Mouse (Mus musculus) ES-E14 (cell line): Measurements from ENCODE around the gene Olfr434.

Experiments
- HCFC1 ChIP-seq: IDR thresholded peaks from 2 replicates; pipeline ENCODE4 v1.6.1; 2012; ENCODE audit warnings: low read length, inconsistent platforms, borderline replicate concordance; ENCODE audit not compliant: insufficient read depth
- ZC3H11A ChIP-seq: IDR thresholded peaks from 2 replicates; pipeline ENCODE4 v1.6.1; 2012; ENCODE audit warnings: low read depth, mild to moderate bottlenecking, inconsistent platforms, low read length, borderline replicate concordance

DNA sequence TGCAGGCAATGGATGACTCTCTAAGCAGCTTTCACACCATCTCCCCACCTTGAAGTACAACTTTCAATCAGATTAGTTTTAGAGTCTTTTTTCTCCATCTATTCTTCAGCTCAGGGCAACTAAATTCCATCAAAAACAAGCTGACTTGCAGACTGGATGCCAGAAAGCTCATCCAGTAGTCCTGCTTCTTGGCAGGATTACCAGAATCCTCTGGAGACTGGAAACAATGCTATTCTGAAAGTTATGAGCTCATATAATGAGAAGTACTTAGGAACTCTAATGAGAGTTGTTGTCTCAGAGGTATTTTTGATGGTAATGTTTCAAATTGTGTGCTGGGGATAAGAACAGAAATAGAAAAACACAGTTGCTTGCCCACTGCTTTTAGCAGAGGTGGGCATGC lies 16.0 kb upstream of the Olfr434 start, which contains the start of gene Olfr435:
- TF ChIP-seq HCFC1 (no peak), ZC3H11A (no peak)
